Mouse (Mus musculus): ENCODE data around the gene Radil.
A peak's percentile ranks its signal among the peaks of the same experiment; 100 is the strongest.

The Radil gene

GRCm38 (mm10) chr5:142545014-142545795 lies 5.7 kb downstream of the Radil start:
- no peak for DNase-seq (ENCODE audit: low read depth, low spot score)

DNA sequence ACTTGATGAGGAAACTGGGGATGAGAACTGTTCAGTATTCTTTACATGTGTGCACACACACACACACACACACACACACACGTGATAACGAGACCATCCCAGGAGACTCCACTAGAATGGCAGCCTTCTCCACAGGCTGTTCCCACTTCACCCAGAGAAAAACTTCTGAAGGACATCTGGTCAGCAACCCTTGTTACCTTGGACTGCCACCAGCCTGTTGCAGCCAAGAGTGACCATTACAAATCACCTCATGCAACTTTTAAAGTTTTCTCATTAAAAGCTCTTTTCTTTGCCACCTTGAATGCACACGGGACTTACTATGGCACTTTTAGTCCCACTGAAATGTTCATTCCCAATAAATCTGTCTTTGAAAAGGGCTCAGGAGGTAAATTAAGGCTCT lies 13.6 kb downstream of the Radil start:
- DNase-seq (ENCODE audit: low read depth, low spot score): no peak

DNA sequence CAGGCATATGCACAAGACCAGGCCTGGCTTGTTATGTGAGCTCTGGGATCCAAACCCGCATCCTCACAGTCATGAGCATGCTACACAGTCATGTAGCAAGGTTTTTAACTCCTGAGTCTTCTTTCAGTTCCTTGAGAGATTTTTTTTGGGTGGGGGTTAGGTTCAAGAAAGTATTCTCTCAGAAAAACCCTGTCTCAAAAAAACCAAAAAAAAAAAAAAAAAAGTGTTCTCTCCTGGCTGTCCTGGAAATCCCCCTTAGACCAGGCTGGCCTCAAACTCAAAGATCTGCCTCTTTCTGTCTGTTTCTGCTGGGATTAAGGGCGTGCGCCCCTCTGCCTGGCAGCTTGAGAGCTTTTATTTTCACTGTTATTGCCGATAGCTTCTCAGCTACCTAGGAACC lies 15.5 kb downstream of the Radil start:
- DNase-seq (ENCODE audit: low read depth, low spot score): no peak

GRCm38 (mm10) chr5:142529915-142530314 lies 21.0 kb downstream of the Radil start, which contains the start of gene Papolb:
Gene Papolb (minus strand): TSS chr5:142530076.
- DNase-seq (ENCODE audit: low read depth, low spot score): no peak

DNA sequence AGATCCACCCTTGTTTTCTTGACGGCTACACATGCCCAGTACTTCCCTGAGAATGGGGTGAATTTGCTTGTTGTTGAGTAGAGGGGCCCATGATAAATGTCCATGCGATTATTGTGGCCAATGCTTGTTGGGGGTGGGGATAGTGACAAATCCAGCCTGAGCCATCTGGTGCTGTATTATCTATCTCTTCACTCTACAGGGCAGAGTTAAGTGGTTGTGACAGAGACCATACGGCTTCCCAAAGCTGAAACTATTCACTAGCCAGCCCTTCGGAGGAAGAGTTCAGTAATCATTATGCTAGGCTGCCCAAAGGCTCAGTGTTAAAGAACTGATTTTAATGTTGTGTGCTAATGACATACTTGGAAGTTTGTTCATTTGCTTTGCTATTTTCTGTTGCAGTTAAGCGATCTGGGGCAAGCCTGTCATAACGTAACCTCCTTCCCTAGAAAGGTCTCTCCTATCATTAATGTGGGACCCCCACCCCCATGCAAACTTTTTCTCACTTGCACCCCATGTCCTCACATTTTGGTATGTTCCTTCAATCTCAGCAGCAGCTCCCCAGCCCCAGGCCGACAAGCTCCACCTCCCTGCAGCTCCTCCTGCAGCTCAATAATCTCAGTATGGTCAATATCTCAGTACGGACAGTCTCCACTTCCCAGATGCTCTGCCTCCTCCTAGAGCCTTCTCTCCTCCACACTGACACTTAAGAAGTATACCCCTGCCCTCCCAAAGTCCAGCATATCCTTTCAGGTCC lies 26.0 kb downstream of the Radil start:
- peak; percentile 58 for DNase-seq (ENCODE audit: low read depth, low spot score)

DNA sequence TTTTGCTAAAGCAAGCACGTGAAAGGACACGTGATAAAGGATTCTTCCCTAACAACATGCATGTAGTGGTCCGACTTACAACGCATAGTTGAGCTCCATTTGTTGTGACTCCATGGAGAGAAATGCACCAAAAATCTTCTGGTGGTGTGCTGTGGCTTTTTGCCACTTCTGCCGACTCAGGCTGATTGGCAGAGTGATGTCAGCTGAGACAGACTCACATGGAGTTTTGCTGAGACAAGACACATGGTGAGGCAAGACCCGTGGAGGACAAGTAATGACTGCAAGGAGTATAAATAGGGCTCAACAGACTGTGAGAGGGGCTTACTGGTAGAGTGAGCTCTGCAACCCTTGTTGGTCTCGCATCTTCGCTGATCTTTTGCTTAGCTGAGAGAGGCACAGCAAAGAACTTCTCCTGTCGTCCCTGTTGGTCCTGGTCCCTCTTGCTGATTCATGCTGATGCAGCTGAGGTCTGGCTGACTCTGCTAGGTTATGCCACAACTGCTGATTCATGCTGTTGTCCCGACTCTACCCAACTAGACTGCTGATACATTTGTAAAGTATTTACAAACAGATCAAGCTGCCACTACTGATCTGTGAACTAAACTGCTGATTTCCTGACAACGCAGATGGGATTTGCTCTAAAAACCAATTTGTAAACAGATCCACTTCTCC lies 29.6 kb downstream of the Radil start:
- no peak for DNase-seq (ENCODE audit: low read depth, low spot score)

GRCm38 (mm10) chr5:142520360-142520759 lies 30.5 kb downstream of the Radil start:
- no peak for DNase-seq (ENCODE audit: low read depth, low spot score)

GRCm38 (mm10) chr5:142518973-142519372 lies 31.9 kb downstream of the Radil start:
- peak; percentile 66 for DNase-seq (ENCODE audit: low read depth, low spot score)

DNA sequence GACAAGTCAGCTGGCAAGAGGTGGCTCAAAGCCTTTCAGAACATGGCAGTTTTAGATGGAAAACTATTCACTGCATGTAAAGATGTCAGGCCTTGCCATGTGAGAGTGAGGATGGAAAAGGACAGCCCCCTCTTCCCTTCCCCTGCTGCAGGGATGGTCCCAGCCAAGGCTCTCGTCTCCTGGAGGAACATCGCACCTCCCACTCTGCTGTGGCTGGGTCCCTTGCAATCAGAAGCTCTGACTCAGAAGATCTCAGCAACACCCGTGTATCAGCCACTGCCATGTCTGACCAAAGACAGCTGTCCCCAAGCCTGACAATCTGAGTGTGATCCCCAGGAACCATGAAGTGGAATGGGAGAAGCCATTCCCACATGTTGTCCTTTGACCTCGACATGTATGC lies 38.8 kb downstream of the Radil start:
- DNase-seq (ENCODE audit: low read depth, low spot score): peak; percentile 81

DNA sequence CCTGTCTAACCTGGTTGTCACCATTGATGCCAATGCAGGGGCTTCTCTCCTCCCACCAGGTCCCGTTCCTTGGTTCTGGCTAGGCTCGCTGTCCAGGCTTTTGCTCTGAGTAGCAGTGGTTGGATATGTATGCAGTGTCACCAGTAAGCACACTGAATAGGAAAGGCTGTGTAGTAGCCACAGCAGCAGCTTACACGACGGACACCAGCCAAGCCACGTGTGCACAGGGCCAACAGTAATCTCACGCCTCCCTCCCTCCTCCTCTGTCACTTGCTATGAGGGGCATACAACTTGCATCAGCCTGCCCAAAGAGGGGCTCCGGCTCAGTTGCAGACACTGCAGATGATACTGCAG lies 40.9 kb downstream of the Radil start:
- DNase-seq (ENCODE audit: low read depth, low spot score): peak; percentile 19

DNA sequence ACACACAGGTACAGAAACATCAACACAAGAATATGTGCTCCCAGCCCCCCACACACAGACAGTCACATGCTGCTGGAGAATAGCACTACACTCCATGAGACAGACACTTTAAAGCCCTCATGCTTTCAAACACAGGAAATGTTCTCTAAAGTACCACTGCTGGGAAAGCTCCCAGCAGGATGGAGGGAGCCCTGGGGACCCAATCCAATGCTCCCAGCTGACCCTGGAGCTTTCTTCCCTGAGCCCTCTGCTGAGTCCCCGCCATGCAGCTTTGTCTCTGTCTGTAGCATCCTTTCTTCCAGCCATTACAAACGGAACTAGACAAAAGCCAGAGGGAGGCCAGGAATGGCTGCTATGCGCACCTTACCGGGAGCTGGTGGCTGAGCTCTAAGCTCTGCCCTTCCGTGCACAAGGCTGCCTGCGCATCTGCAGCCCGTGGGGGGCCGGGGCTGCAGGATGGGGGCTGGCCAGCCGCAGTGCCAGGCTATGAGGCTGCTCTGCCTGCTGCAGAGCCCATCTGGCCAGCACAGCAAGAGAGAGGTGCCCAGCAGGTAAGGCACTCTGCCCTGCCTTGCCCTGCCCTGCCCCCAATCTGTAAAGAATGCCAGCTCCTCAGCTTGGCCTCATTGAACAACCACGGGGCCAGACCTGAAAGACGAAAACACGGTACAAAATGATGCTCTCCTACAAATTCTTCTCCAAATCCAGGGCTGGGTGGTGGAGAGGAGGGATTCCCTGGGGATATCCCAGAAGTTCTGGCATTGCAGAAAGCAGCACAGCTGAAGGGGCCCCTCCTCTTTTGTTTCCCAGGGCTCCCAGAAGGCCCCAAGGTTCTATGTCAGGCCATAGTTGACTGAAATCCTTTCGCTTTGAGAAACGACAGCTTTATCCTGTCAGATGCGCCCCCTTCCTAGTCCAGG lies 41.5 kb downstream of the Radil start:
- peak; percentile 86 for DNase-seq (ENCODE audit: low read depth, low spot score)

DNA sequence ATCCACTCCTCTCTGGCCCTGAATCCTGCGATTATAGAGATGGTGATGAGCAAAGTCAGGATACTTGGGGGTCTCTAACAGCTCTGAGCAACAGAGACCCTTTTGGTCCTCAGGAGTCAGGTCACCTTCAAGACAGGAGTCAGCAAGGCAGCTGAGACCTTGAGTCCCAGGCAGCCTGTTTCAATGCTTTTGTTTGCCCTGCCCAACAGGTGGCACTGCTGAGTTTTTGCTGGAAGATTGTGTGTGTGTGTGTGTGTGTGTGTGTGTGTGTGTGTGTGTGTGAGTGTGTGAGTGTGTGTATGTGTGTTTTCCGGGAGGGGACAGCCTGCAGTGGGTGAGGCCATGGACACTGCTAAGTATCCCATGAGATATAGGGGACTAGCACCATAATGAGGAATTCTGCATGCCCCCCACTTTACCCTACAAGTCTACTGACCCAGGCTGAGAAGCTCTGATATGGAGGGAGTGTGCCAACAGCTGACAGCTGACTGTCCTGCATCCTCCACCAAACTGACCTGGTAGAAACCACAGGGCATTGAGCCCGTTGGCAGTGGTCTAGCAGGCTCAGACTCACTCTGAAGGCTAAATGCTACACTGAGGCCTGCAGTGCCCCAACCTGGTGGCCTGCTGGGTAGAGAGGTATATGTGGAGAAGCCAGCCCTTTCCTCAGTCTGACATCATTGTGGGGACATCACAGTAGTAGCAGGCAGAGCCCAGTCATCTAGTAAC lies 45.0 kb downstream of the Radil start:
- DNase-seq (ENCODE audit: low read depth, low spot score): peak; percentile 62

DNA sequence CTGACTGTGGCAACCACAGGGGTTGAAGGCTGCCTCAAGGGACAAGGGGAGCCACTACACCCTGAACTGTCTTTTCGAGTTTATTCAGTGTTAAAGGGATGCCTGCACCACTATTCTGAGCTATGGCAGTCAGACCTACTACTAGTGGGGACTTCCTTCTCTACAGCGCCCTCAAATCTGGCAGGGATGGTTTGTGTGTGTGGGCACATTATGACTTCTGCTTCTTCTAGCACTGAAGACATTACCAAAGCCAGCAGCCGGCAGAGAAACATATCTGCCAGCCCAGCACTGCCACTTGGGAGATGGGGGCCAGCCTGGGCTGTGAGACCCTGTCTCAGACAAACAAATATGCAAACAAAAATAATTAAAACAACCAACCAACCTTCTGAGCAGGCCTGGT lies 46.7 kb downstream of the Radil start:
- peak; percentile 67 for DNase-seq (ENCODE audit: low read depth, low spot score)

- peak; percentile 98 for DNase-seq (ENCODE audit: low read depth, low spot score)
Measured at GRCm38 (mm10) chr5:142502414-142502813, 48.5 kb downstream of the Radil start.

DNA sequence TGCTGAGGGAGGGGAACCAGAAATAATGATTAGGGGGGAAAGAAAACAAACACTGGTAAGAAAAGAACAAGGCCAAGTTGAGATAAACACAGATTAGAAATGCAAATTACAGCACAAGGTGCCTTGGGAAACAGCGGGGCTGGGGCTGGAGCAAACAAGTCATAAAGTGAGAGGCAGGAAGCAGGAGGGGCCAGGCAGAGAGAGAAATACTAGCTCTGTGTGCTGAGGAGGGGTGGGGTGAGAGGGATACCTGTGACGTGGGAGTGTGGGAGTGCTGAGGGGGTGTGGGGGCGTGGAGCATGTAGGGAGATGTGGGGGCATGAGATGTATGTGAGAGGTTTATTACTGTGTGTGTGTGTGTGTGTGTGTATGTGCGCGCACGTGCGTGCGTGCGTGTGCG lies 50.0 kb downstream of the Radil start:
- DNase-seq (ENCODE audit: low read depth, low spot score): no peak

- peak; percentile 62 for DNase-seq (ENCODE audit: low read depth, low spot score)
Measured at GRCm38 (mm10) chr5:142498964-142499363, 51.9 kb downstream of the Radil start.

GRCm38 (mm10) chr5:142495321-142496096 lies 55.4 kb downstream of the Radil start:
- DNase-seq (ENCODE audit: low read depth, low spot score): peak; percentile 79

- DNase-seq (ENCODE audit: low read depth, low spot score): no peak
Measured at GRCm38 (mm10) chr5:142493307-142493706, 57.6 kb downstream of the Radil start.

- no peak for DNase-seq (ENCODE audit: low read depth, low spot score)
Measured at GRCm38 (mm10) chr5:142489955-142490707, 60.8 kb downstream of the Radil start.
